In the genomic region with DNA sequence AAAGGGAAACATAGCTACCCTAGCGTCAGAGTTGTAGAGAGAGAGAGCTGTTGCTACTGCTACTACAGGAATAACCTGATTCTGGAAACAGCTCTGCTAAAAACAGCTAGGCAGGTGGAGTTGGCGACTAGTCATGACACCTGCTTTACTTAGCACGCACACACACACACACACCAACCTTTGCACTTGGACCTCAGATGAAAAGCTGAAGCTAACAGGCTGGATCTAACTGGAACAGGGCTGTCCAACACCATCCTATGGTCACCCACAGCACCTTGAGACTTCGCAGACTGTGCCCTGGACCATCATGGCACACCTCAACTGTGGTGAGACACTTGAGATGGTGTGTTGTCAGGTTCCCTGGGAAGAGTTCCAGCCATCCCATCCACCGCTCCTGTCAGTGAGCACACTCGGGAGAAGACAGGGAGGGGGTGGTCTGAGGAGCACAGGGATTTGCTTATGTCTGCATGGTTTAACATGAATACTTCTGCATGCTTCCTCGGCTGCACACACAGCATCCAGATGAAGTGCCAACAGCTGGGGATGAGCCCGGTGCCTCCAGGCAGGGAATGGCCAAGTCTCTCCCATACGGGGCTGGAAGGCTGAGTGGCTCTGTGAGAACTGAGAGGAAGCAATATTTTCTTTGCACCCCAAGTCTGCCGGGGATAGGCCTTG, we compare ENCODE assay signal across 18 mouse cellular contexts. TPM values are rescaled to one million over a fixed set of nuclear protein-coding genes. Genes with fewer than 3 reads are reported as not detected.
A peak's percentile ranks its signal among the peaks of the same experiment; 100 is the strongest.
DNase-seq lines count a peak whose midpoint lies in the region; ATAC-seq and TF ChIP-seq lines count a peak whose summit lies in the region.
"Had no signal": no experiment of that assay in that cellular context is flagged by ENCODE, and none has a peak within 500 bp of the region (broad histone marks: within the 10 kb centered on the region; RNA-seq: fewer than 3 reads in every experiment).

No protein-coding gene starts in this region.

- peaks cover 84% of the 10 kb centered on the region for H3K4me1 ChIP-seq in hindbrain, embryonic 13.5 days (replicated peaks)
- H3K4me1 ChIP-seq in hindbrain, embryonic 12.5 days, result peaks cover 81% of the 10 kb centered on the region
- peaks cover 36% of the 10 kb centered on the region for H3K4me1 ChIP-seq in lung, embryonic 16.5 days (replicated peaks; ENCODE audit: control insufficient read depth, insufficient read depth, low read length)
- H3K4me1 ChIP-seq in lung, postnatal 0 days (ENCODE audit: insufficient read depth, low read depth, low read length), result peaks cover 16% of the 10 kb centered on the region; the same call in 1 of the 2 replicates
- H3K4me1 ChIP-seq in forebrain, embryonic 15.5 days, result peaks cover 56% of the 10 kb centered on the region
- H3K4me1 ChIP-seq in liver, postnatal 0 days (ENCODE audit: insufficient read depth), result peaks cover 23% of the 10 kb centered on the region

- 0 out of 2 replicates have a peak, but pooled peaks have one; percentile 17 for ATAC-seq in hindbrain, embryonic 13.5 days (ENCODE audit: low FRiP score)
- no peak for ATAC-seq in hindbrain, embryonic 12.5 days (ENCODE audit: low FRiP score)
- ATAC-seq in lung, embryonic 16.5 days (ENCODE audit: low read depth), result no peak
- no peak for ATAC-seq in lung, postnatal 0 days
- peak; percentile 53 for ATAC-seq in forebrain, embryonic 15.5 days (replicated peaks)
- peak; percentile 52; the same call in 1 of the 2 replicates for ATAC-seq in liver, postnatal 0 days

- no peak overlapping the region for H3K4me2 ChIP-seq in hindbrain, embryonic 13.5 days
- no peak overlapping the region for H3K4me2 ChIP-seq in hindbrain, embryonic 12.5 days (replicated peaks)
- H3K4me2 ChIP-seq in lung, embryonic 16.5 days (ENCODE audit: low read depth, low read length), result no peak overlapping the region
- no peak overlapping the region for H3K4me2 ChIP-seq in lung, postnatal 0 days (replicated peaks; ENCODE audit: low read depth, low read length)
- H3K4me2 ChIP-seq in forebrain, embryonic 15.5 days (replicated peaks), result no peak overlapping the region
- no peak overlapping the region for H3K4me2 ChIP-seq in liver, postnatal 0 days (ENCODE audit: low read depth, low read length)
- H3K4me2 ChIP-seq: lung, embryonic 15.5 days; stomach, embryonic 15.5 days had no signal

- DNase-seq in lung, postnatal 0 days (ENCODE audit: low spot score), result no peak
- no peak for DNase-seq in liver, postnatal 0 days
- no peak for DNase-seq in urinary bladder, postnatal 14 days (ENCODE audit: low spot score)
- DNase-seq in heart, adult 11 months, result no peak
- DNase-seq: adrenal gland, postnatal 36 days; B cell, adult 2 months; heart, adult 2 months; heart, postnatal 4 days; layer of hippocampus, adult 9-11 months; right cerebral cortex, postnatal 25 days; thymus, postnatal 36 days had no signal

- no peaks in the 10 kb centered on the region for H3K9me3 ChIP-seq in hindbrain, embryonic 13.5 days
- no peaks in the 10 kb centered on the region for H3K9me3 ChIP-seq in hindbrain, embryonic 12.5 days (replicated peaks)
- H3K9me3 ChIP-seq in lung, embryonic 16.5 days (ENCODE audit: control insufficient read depth, low read length), result peaks cover 2% of the 10 kb centered on the region
- H3K9me3 ChIP-seq in lung, postnatal 0 days (ENCODE audit: low read length), result no peaks in the 10 kb centered on the region
- no peaks in the 10 kb centered on the region for H3K9me3 ChIP-seq in forebrain, embryonic 15.5 days
- H3K9me3 ChIP-seq in liver, postnatal 0 days (ENCODE audit: low read length), result peaks cover 3% of the 10 kb centered on the region; the same call in 1 of the 2 replicates
- H3K9me3 ChIP-seq: lung, embryonic 15.5 days; stomach, embryonic 15.5 days had no signal

- 56% methylated on average over 10 of the region's 10 CpGs for WGBS in hindbrain, embryonic 13.5 days
- 60% methylated on average over 10 of the region's 10 CpGs for WGBS in hindbrain, embryonic 12.5 days
- WGBS in lung, embryonic 16.5 days, result 65% methylated on average over 10 of the region's 10 CpGs
- WGBS in lung, postnatal 0 days, result 64% methylated on average over 10 of the region's 10 CpGs
- 44% methylated on average over 10 of the region's 10 CpGs for WGBS in forebrain, embryonic 15.5 days
- 67% methylated on average over 10 of the region's 10 CpGs for WGBS in liver, postnatal 0 days (ENCODE audit: insufficient replicate concordance)

- no peak overlapping the region for H3K4me3 ChIP-seq in hindbrain, embryonic 13.5 days
- no peak overlapping the region for H3K4me3 ChIP-seq in hindbrain, embryonic 12.5 days
- no peak overlapping the region for H3K4me3 ChIP-seq in lung, embryonic 16.5 days (ENCODE audit: low read length)
- no peak overlapping the region for H3K4me3 ChIP-seq in lung, postnatal 0 days (ENCODE audit: low read depth, low read length)
- H3K4me3 ChIP-seq in forebrain, embryonic 15.5 days, result no peak overlapping the region
- H3K4me3 ChIP-seq in liver, postnatal 0 days (ENCODE audit: low read depth, low read length), result no peak overlapping the region
- H3K4me3 ChIP-seq: heart, adult 2 months; lung, embryonic 15.5 days; stomach, embryonic 15.5 days had no signal

- H3K27ac ChIP-seq in hindbrain, embryonic 13.5 days, result 0 out of 2 replicates have a peak overlapping the region, but pooled peaks have one; percentile 30
- no peak overlapping the region for H3K27ac ChIP-seq in hindbrain, embryonic 12.5 days
- no peak overlapping the region for H3K27ac ChIP-seq in lung, embryonic 16.5 days (ENCODE audit: low read length)
- no peak overlapping the region for H3K27ac ChIP-seq in lung, postnatal 0 days (ENCODE audit: low read length)
- H3K27ac ChIP-seq in forebrain, embryonic 15.5 days (replicated peaks), result no peak overlapping the region; the same call in 1 of the 2 replicates
- H3K27ac ChIP-seq in liver, postnatal 0 days (ENCODE audit: low read depth), result no peak overlapping the region
- H3K27ac ChIP-seq: heart, adult 2 months; lung, embryonic 15.5 days; stomach, embryonic 15.5 days had no signal

- no peaks in the 10 kb centered on the region for H3K27me3 ChIP-seq in hindbrain, embryonic 13.5 days
- H3K27me3 ChIP-seq in hindbrain, embryonic 12.5 days, result no peaks in the 10 kb centered on the region
- no peaks in the 10 kb centered on the region for H3K27me3 ChIP-seq in lung, embryonic 16.5 days (ENCODE audit: control insufficient read depth, insufficient read depth, low read depth, low read length)
- H3K27me3 ChIP-seq in lung, postnatal 0 days (replicated peaks; ENCODE audit: insufficient read depth, low read length), result no peaks in the 10 kb centered on the region
- no peaks in the 10 kb centered on the region for H3K27me3 ChIP-seq in forebrain, embryonic 15.5 days
- no peaks in the 10 kb centered on the region for H3K27me3 ChIP-seq in liver, postnatal 0 days (ENCODE audit: insufficient read depth, low read length)
- H3K27me3 ChIP-seq: lung, embryonic 15.5 days; stomach, embryonic 15.5 days had no signal

- H3K36me3 ChIP-seq in hindbrain, embryonic 13.5 days, result peaks cover 2% of the 10 kb centered on the region; the same call in 1 of the 2 replicates
- 0 out of 2 replicates have a peak, but pooled peaks cover 3% of the 10 kb centered on the region for H3K36me3 ChIP-seq in hindbrain, embryonic 12.5 days
- H3K36me3 ChIP-seq in lung, embryonic 16.5 days (ENCODE audit: control insufficient read depth, insufficient read depth, low read length), result no peaks in the 10 kb centered on the region; the same call in 1 of the 2 replicates
- no peaks in the 10 kb centered on the region for H3K36me3 ChIP-seq in lung, postnatal 0 days (ENCODE audit: insufficient read depth, low read length)
- no peaks in the 10 kb centered on the region for H3K36me3 ChIP-seq in forebrain, embryonic 15.5 days
- no peaks in the 10 kb centered on the region for H3K36me3 ChIP-seq in liver, postnatal 0 days (replicated peaks; ENCODE audit: insufficient read depth, low read length)
- H3K36me3 ChIP-seq: G1E; lung, embryonic 15.5 days; stomach, embryonic 15.5 days had no signal

- H3K9ac ChIP-seq in hindbrain, embryonic 13.5 days, result no peak overlapping the region
- H3K9ac ChIP-seq in hindbrain, embryonic 12.5 days, result no peak overlapping the region
- H3K9ac ChIP-seq in lung, embryonic 16.5 days (ENCODE audit: low read length), result 0 out of 2 replicates have a peak overlapping the region, but pooled peaks have one; percentile 7
- no peak overlapping the region for H3K9ac ChIP-seq in lung, postnatal 0 days (replicated peaks; ENCODE audit: low read depth)
- H3K9ac ChIP-seq in forebrain, embryonic 15.5 days (replicated peaks), result no peak overlapping the region
- H3K9ac ChIP-seq in liver, postnatal 0 days (replicated peaks), result no peak overlapping the region
- H3K9ac ChIP-seq: lung, embryonic 15.5 days; stomach, embryonic 15.5 days had no signal

- TF ChIP-seq CTCF in lung, postnatal 0 days (IDR thresholded peaks at IDR 0.05), result no peak
- no peak for TF ChIP-seq CTCF in liver, postnatal 0 days (IDR thresholded peaks at IDR 0.05; ENCODE audit: low read depth)

- TF ChIP-seq EP300 in lung, postnatal 0 days (IDR thresholded peaks at IDR 0.05), result no peak
- TF ChIP-seq EP300 in liver, postnatal 0 days (IDR thresholded peaks at IDR 0.05; ENCODE audit: low read depth), result no peak

RNA-seq across cellular contexts. Expression of a gene that starts 32.5 kb away (rescaled TPM):
- polyA plus RNA-seq in hindbrain, embryonic 13.5 days (2015; fragmentation: Nextera tagmentation; extraction: Ambion mirVana), result 13.4 and 15.1 TPM in 2 replicates
- polyA plus RNA-seq in hindbrain, embryonic 12.5 days (2016; fragmentation: Nextera tagmentation; extraction: Ambion mirVana), result 23.0 and 23.6 TPM in 2 replicates
- 8.6 and 8.7 TPM in 2 replicates for polyA plus RNA-seq in lung, embryonic 16.5 days (2015; fragmentation: Nextera tagmentation; extraction: Ambion mirVana)
- polyA plus RNA-seq in lung, postnatal 0 days (2015; fragmentation: Nextera tagmentation; extraction: Ambion mirVana), result 11.8 and 12.1 TPM in 2 replicates
- 12.6 and 13.9 TPM in 2 replicates for polyA plus RNA-seq in forebrain, embryonic 15.5 days (2015; fragmentation: Nextera tagmentation; extraction: Ambion mirVana)
- 5.4 and 6.3 TPM in 2 replicates for polyA plus RNA-seq in liver, postnatal 0 days (2015; fragmentation: Nextera tagmentation; extraction: Ambion mirVana)

RNA-seq across cellular contexts. Expression of a gene that starts 47.8 kb away (rescaled TPM):
- 35.5 and 35.8 TPM in 2 replicates for polyA plus RNA-seq in hindbrain, embryonic 13.5 days (2015; fragmentation: Nextera tagmentation; extraction: Ambion mirVana)
- polyA plus RNA-seq in hindbrain, embryonic 12.5 days (2016; fragmentation: Nextera tagmentation; extraction: Ambion mirVana), result 18.9 and 19.3 TPM in 2 replicates
- 7.6 and 7.9 TPM in 2 replicates for polyA plus RNA-seq in lung, embryonic 16.5 days (2015; fragmentation: Nextera tagmentation; extraction: Ambion mirVana)
- polyA plus RNA-seq in lung, postnatal 0 days (2015; fragmentation: Nextera tagmentation; extraction: Ambion mirVana), result 3.4 and 3.8 TPM in 2 replicates
- polyA plus RNA-seq in forebrain, embryonic 15.5 days (2015; fragmentation: Nextera tagmentation; extraction: Ambion mirVana), result 30.6 and 31.5 TPM in 2 replicates
- 0.25 and 0.35 TPM in 2 replicates for polyA plus RNA-seq in liver, postnatal 0 days (2015; fragmentation: Nextera tagmentation; extraction: Ambion mirVana)

Comparison
In these comparisons a context has a peak if more than half of its experiments do, and no peak if none do; other contexts are left out.
1. ATAC-seq: peak in hindbrain, embryonic 13.5 days (single experiment), forebrain, embryonic 15.5 days (single experiment) and liver, postnatal 0 days (single experiment); none in hindbrain, embryonic 12.5 days (single experiment), lung, embryonic 16.5 days (single experiment) and lung, postnatal 0 days (single experiment).